Mouse (Mus musculus): ENCODE measurements around the gene Ubald1.

Ubald1 gene

GRCm38 (mm10) chr16:4880136-4880825 lies at the start of gene Ubald1:
Gene Ubald1 (minus strand): TSS chr16:4880315.
- DNase-seq (ENCODE audit: low spot score): peak; percentile 90

DNA sequence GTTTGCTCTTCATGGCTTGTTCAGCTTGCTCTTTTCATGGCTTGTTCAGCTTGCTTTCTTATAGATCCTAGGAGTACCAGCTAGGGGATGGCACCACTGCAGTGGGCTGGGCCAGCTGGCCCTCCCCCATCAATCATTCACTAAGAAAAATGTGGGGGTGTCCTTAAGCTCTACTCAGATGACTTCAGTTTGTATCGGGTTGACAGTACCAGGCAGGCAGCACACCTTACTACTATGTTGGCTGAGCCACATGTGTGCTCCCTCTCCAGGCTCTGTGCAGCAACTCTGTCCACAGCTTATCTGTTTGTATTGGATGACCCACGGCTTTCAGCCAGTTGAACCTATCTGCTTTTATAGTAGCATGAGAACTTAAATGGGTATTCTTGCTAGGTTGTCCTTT lies 48.4 kb upstream of the Ubald1 start:
- no peak for DNase-seq (ENCODE audit: low spot score)

DNA sequence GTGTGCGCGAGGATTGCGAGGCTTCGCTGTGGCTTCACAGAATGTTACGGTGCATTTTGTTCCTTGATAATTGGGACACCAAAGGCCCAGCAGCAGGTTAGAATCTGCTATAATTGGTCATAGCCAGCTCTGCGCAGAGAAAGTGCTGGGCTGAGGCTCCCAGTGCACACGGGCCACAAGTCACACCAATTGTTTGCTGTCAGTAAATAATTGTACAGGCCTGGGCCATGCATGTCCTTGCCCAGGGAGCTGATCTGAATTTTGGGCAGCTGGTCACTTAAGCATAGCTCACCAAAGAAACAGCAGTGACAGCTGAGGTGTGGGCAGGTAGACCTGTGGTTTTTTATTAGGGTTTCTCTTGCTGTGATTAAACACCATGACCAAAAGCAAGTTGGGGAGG lies 47.9 kb upstream of the Ubald1 start:
- no peak for DNase-seq (ENCODE audit: low spot score)

DNA sequence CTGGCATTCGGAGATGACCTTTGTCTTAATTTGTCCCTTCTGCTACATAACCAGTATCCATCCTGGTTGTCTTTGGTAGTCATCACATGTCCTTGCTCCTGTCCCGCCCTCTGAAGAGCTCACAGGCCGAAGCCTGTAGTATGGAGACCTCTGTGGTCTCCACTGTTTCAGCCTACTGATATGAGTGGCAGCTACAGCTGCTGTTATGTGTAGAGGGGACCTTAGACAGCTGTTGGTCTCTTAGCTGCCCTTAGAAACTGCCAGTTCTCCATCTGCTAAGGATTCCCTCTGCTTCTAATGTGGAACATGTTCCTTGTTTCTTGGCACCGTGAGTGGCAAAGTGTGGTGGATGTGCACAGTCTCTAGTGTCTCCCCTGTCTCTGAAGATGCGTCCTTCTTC lies 43.9 kb upstream of the Ubald1 start:
- DNase-seq (ENCODE audit: low spot score): no peak

GRCm38 (mm10) chr16:4922481-4922880 lies 42.4 kb upstream of the Ubald1 start:
- DNase-seq (ENCODE audit: low spot score): no peak

DNA sequence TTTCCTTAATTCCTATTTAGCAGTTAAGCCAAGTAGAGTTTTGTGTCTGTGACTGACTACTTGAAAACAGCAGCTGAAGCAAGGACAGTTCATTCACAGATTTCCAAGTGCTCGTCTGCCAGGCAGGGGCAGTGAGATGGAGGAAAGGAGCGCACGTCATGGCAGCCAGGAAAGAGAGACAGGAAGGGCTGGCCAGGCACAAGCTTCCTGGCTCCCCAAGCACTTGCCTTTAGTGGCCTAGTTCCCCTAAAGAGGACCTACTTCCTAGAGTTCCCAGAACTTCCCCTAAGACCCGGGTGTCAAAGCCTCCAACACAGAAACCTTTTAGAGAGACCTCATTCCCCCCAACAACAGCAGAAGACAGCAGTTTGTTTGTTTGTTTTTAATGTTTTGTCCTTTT lies 40.4 kb upstream of the Ubald1 start:
- no peak for DNase-seq (ENCODE audit: low spot score)

- no peak for DNase-seq (ENCODE audit: low spot score)
These were observed 36.5 kb upstream of the Ubald1 start for GRCm38 (mm10) chr16:4916608-4917007.

DNA sequence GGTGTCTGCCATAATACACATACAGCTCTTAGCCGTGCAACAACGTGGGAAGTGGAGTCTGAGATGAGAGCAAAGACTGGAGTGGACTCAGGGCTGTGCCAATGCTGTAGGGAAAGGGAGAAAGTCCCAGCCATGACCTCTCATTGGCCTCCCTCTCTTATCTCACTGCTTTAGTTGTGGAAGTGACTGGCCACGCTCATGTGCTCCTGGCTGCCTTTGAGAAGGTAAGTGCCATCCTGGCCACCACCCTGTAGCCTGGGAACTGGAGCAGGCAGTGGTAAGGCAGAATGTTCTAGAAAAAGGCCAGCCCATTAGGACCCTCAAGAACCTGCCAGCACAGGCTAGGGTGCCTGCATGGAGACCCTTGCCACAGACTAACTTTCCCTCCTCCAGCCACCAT lies 35.8 kb upstream of the Ubald1 start:
- no peak for DNase-seq (ENCODE audit: low spot score)

DNA sequence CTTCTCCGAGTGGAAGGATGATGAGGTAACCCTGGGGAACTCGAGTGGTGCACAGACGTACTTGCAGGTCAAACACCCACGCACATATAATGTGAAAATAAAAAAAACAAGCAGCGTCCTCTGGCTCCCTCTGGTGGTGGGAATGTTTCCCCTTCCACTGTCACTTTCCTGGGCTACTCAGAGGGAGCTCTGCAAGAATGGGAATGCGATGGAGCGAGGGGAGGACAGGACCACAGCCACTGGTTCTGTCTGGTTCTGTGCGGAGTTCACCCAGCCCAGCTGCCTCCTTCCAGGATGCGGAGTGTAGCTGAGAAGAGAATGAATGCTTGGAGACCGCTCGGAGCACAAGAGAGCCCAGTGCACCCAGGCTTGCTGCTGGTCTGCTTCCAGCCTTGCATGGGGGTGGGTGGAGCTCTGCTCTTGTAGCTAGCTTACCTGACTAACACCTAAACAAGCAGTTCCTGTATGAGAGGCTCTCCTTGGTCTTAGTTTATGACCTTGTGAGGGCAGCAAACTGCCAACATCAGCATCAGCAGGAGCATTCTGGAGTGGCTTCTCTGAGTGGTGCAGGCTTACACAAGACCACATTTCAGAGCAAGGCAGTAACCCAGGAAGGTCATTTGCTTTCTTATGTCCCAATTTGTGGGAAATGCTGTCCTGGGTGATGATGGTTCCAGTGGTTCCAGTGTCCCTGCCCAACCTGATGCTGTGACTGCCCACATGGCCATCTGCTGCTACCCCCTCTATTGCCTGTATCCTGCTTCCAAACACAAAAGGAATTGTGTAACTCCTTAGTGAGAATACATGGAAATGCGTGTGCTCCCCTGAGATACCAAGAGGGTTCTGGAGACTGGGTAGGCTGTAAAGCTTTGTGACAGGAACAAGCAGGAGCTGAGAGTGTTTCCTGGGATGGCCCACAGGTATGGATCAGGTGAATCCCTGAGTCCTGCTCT lies 33.9 kb upstream of the Ubald1 start:
- DNase-seq (ENCODE audit: low spot score): peak; percentile 62

DNA sequence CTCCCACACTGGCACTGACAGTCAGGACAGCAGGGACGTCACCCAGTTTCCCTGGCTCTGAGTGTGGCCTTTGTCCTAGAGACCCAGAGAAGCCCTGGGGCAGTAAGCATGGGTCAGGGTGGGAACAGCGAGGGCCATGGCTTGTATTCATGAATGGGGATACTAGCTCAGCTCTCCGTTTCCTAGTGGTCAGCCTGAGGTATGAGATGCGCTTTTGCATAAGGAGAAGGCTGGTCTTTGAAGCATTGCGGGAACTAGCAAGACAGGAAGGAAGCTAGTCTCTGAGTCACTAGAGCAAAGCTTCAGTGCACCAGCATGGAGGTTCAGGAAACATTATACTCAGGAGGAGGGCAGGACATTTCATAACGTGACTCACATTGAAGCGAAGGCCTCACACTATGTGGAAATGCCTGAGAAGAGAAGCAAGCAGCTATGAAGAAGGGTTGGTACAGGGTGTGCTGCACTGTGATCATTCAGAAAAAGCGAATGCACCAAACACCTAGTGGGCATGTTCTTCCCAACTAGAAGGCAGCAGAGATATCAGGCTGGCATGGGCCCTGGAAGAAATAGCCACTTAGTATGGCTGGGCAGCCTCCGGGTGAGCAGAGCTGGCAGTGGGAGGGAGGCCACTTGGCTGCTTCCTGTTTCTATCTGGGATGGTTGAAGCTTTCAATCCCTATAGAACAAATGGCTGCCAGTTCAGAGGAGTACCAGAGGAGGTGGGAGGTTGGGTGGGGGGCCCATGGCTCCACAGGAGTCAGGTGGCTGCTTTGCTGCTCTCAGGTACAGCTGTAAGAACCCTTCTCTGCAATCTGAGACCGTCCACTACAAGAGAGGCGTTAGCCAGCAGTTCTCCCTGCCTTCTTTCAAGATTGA lies 33.0 kb upstream of the Ubald1 start:
- no peak for DNase-seq (ENCODE audit: low spot score)

- DNase-seq (ENCODE audit: low spot score): no peak
These were observed 32.0 kb upstream of the Ubald1 start for GRCm38 (mm10) chr16:4912074-4912648.

DNA sequence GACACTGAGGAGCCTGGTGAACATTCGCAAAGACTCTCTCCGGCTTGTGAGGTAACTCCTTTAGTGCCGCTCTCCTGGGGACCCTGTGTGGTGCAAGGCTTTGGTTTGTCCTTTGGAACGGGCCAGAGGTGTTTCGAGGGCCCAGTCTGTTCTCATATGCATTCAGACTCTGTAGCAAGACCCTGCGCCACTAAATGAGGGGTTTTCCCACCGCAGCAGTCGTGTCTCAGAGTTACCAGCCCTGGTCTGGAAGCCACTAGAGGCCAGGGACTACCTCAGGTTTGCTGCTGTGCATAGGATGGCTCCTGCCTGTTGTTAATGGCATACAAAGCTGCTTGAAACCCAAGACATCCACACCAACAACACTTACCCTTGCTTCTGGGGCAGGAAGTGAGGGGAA lies 30.6 kb upstream of the Ubald1 start:
- no peak for DNase-seq (ENCODE audit: low spot score)

DNA sequence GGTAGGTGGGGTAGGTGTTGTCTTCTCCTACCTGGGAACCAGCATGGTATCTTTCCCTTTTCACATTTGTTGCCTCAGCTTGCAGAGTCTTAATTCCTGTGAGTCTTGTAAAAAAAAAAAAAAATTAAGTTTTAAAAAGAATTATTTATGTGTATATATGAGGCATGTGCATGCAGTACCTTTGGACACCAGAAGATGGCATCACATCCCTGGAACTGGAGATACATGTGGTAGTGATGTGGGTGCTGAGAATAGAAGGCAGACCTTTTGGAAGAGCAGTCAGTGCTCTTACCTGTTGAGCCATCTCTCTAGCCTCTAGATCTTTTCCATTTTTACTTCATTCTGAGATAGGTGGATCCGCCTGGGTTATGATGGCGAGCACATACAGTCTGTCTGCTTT lies 29.6 kb upstream of the Ubald1 start:
- DNase-seq (ENCODE audit: low spot score): no peak

DNA sequence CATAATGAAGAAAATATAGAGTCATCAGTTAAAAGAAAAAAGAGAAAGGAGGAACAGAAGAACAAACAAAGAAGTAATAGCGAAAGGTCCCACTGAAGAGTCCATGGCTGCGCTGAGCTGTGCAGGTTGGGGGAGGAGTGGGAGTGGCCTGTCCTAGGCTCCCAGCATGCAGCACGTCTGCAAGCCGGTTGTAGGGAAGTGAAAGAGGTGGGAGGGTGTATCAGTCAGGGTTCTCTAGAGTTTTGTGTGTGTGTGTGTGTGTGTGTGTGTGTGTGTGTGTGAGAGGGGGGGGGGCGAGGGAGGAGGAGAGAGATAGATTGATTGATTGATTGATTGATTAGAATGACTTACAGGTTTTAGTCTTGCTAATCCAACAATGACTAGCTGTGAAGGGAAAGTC lies 27.9 kb upstream of the Ubald1 start:
- DNase-seq (ENCODE audit: low spot score): peak; percentile 34

DNA sequence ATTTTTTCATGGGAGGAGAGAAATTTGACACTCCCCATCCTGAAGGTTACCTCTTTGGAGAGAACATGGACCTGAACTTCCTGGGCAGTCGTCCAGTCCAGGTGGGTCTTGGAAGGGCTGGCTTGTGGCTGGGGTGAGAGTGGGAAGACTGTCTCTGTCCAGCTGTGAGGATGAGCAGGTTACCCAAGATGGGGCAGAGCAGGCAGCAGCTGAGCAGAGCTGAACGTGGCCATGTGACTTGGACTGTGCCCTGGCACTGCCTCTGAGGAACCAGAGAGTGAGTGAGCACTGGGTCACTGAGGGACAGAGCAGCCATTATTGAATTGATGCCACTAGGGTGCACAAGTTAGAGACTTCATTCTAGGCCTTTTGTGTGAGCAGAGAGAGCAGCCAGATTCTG lies 27.3 kb upstream of the Ubald1 start:
- DNase-seq (ENCODE audit: low spot score): no peak

DNA sequence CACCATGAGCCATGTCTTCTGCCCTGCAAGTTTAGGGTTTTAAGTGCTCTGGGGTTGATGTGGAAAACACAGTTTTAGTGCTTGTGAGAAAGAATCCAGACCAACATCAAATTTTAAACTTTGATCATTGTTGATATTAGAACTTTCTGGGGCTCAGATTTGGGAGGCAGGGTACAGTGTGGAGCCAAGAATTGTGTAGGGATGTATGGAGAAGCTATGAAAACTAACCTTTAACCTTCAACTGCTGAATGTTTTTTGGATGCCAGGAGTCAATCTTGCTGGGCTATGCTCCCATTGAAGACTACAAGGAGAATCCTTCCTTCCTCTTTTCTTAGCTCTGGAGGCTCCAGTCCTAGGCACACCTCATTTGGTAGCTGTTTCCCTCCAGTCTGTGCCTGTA lies 26.4 kb upstream of the Ubald1 start:
- no peak for DNase-seq (ENCODE audit: low spot score)

GRCm38 (mm10) chr16:4905591-4905990 lies 25.5 kb upstream of the Ubald1 start:
- no peak for DNase-seq (ENCODE audit: low spot score)

GRCm38 (mm10) chr16:4904878-4905277 lies 24.8 kb upstream of the Ubald1 start:
- DNase-seq (ENCODE audit: low spot score): no peak

GRCm38 (mm10) chr16:4903491-4904102 lies 23.5 kb upstream of the Ubald1 start:
- DNase-seq (ENCODE audit: low spot score): no peak

- DNase-seq (ENCODE audit: low spot score): no peak
These were observed 22.3 kb upstream of the Ubald1 start for GRCm38 (mm10) chr16:4902390-4902789.

DNA sequence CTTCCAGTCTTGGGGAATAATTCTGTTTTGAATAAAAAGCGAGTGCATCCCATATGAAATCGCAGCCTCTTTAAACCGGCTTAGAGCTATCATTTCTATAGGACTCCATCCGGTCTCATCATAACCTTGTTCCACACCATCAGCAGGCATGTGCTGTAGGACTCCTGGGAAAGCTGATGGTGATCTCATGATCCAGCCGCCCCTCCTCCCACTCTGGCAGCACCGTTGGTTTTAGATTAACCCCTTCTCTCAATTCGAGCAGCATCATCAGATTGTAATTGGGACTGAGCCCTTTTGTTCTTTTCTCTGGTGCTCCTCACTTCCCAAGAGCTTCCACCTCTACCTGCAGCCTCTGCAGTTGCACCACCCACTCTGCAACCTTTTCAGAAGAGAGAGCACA lies 21.1 kb upstream of the Ubald1 start:
- no peak for DNase-seq (ENCODE audit: low spot score)

- no peak for DNase-seq (ENCODE audit: low spot score)
These were observed 19.6 kb upstream of the Ubald1 start for GRCm38 (mm10) chr16:4899711-4900110.

Measured in spleen, adult 12 weeks (tissue).